Mouse (Mus musculus) left cerebral cortex, postnatal 10 days (tissue): Measurements from ENCODE around the gene Msh3. TPM values are rescaled to one million over a fixed set of nuclear protein-coding genes. Genes with fewer than 3 reads are reported as not detected.
"Not testable (repeated sequence)": the region's sequence is repeated elsewhere in the genome, so short reads cannot be mapped to it uniquely, and the experiment has no call there.

Experiments
- DNase-seq, 2 experiments: peaks; one replicate each; pipeline ENCODE4 v3.0.0; 2021 to 2022; ENCODE audit warnings: low spot score in 2 of 2, mixed read lengths in 1 of 2; ENCODE audit errors: extremely low spot score in 1 of 2
- intact Hi-C: fragments of 180-260 bp; cut with DNase I; formaldehyde crosslinking; loops from one replicate; pipeline ENCODE4 v1.15.1; 2025
- total RNA-seq, 2 experiments: library from RNA; stranded (reverse); gene quantifications; 2 replicates each; pipeline ENCODE4 v1.2.3; 2021

The Msh3 gene
- total RNA-seq, 2 experiments from 2014 or later, result 28.3 to 29.3 TPM

- no peak for DNase-seq
- intact Hi-C loops, result loop anchor here (5.0 kb wide), 1 partner anchor 65 kb away; the partner anchor contains the start of gene Rasgrf2
These were observed 157.9 kb downstream of the Msh3 start for GRCm38 (mm10) chr13:92196860-92197259.

- DNase-seq, intact Hi-C loops: not testable (repeated sequence)
These were observed 161.0 kb downstream of the Msh3 start for GRCm38 (mm10) chr13:92193806-92194205.

- intact Hi-C loops, DNase-seq: not testable (repeated sequence)
These were observed 182.1 kb downstream of the Msh3 start for GRCm38 (mm10) chr13:92172686-92173085.

Other genes with a start within 250 kb of the Msh3 start
- gene Rasgrf2, start 223.3 kb downstream of the Msh3 start, total RNA-seq, result 100 to 1,000 TPM; 109 to 121 TPM
- gene Gm20379, start 49.0 kb downstream of the Msh3 start, total RNA-seq, result not detected
- gene Dhfr, start 277 bp downstream of the Msh3 start, total RNA-seq, result 1 to 10 TPM; 1.2 to 1.5 TPM
- 10 to 100 TPM; 12.5 to 13.3 TPM for gene Ankrd34b, start 70.9 kb upstream of the Msh3 start, total RNA-seq
- gene Fam151b, start 129.0 kb upstream of the Msh3 start, total RNA-seq, result 1 to 10 TPM; 8.7 to 8.9 TPM
- gene Zfyve16, start 175.9 kb upstream of the Msh3 start, total RNA-seq, result 10 to 100 TPM; 20.4 to 22.7 TPM
- not detected for gene Spz1, start 221.2 kb upstream of the Msh3 start, total RNA-seq